Mouse (Mus musculus) spleen, adult 2 months (tissue): ENCODE data around the gene Ocel1.

Source experiments
- CTCF ChIP-seq: fragments of 200-500 bp; IDR thresholded peaks from 2 replicates; pipeline ENCODE4 v1.5.1; 2011; ENCODE audit warnings: mild to moderate bottlenecking, inconsistent platforms; ENCODE audit not compliant: insufficient read depth, insufficient read length, insufficient replicate concordance; ENCODE audit errors: extremely low read depth
- POLR2A ChIP-seq: fragments of 200-500 bp; IDR thresholded peaks from 2 replicates; pipeline ENCODE4 v1.6.1; 2011; ENCODE audit warnings: low read depth, low read length, inconsistent platforms

- TF ChIP-seq CTCF (no peak), POLR2A (no peak)
These were observed 13.1 kb upstream of the Ocel1 start for GRCm38 (mm10) chr8:71358026-71358425.
